Mouse (Mus musculus): ENCODE data around the gene Glod4. TPM values are rescaled to one million over a fixed set of nuclear protein-coding genes. Genes with fewer than 3 reads are reported as not detected.

The Glod4 gene
- total RNA-seq, 2 experiments from 2014 or later, result 49.2 to 55.2 TPM

DNA sequence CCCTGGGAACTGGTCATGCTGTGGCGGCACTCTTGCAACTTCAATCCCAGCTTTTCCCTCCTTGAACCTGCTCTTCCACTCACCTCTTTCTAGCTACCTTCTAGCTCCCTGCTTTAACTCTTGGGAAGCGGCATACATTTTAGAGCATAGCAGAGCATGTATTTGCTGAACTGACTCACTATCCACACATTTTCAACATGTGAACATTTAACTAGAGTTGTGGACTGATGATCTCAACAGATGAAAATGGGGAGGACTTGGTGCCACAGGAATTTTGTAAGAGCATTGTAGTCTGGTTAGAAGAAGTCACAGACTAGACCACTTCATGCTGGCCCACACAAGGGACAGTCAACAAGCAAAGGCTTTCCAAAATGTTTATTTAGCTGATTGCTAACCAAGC lies 85.2 kb downstream of the Glod4 start:
- DNase-seq (ENCODE audit: low spot score in 2 of 2), result no peak

DNA sequence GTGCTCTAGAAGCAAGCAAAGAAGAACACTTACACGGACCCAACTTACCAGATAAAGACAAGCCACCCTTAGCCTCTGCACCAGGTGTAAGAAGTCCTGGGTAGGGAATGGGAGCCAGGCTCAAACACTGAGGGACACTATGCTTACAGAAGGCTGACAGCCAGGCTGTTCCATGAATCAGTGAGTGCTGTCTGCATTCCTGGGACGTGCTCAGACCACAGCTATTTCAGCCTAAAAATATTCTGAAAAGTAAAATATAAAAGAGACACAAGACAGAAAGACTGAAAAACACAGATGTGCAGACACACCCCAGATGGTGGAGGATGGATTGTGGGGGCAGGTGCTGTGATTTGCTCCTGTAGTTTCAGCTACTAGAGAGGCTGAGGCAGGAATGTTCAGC lies 88.7 kb downstream of the Glod4 start:
- intact Hi-C loops (cut with DNase I), result no loop called here
- DNase-seq (ENCODE audit: low spot score in 2 of 2), result no peak

More for the DNA sequence above, 85.2 kb downstream of the Glod4 start:
- intact Hi-C loops (cut with DNase I), result no loop called here

DNA sequence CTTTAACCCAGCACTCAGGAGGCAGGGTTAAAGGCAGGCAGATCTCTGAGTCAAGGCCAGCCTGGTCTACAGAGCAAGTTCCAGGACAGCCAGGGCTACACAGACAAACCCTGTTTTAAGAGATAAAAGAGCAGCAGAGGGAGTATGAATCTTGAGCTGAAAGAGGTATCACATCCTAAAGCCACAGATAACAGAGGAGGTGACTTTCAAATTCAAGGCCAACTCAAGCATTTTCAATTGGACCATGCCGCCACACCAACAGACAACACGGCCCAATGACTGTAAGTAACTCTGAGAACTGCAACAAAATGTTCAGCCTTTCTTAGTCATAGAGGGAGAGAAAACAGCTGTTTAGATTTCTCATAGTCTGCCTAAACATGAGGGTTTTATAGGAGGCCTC lies 89.3 kb downstream of the Glod4 start:
- intact Hi-C loops (cut with DNase I), result no loop called here
- DNase-seq (ENCODE audit: low spot score in 2 of 2), result no peak

DNA sequence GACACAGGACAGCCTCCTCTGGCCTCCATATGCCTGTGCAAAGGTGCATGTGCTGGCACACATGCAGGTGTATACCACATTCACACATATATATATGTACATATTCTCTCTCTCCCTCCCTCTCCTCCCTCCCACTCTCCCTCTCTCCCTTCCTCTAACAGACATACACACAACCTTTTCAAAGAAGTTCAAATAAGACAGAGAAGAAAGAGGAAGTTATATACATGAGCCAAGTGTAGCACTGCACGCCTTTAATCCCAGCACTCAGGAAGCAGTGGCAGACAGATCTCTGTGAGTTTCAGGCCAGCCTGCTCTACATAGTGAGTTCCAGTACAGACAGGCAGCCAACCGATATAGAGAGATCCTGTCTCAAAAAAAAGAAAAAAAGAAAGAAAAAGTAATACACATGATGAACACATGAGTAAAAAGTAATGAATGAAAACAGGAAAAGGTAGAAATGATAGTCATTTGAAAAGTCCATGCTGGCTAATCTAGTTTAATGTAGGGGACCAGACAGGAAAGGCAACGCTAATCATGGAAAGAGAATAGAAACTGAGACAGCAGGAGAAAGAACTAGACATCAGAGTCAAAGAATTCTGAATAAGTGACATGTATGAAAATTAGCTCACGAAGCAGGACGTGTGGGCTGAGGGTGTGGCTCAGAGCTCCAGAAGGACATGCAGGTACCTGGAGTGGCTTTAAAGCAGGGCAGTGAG lies 90.1 kb downstream of the Glod4 start:
- DNase-seq (ENCODE audit: low spot score in 2 of 2), result no peak
- intact Hi-C loops (cut with DNase I), result no loop called here

- intact Hi-C loops (cut with DNase I), result no loop called here
- DNase-seq (ENCODE audit: low spot score in 2 of 2), result no peak
Measured at GRCm38 (mm10) chr11:76150980-76151379, 92.5 kb downstream of the Glod4 start.

- DNase-seq (ENCODE audit: low spot score in 2 of 2), result peak; percentile 23 to 52
- intact Hi-C loops (cut with DNase I), result no loop called here
Measured at GRCm38 (mm10) chr11:76148055-76149008, 95.2 kb downstream of the Glod4 start.

DNA sequence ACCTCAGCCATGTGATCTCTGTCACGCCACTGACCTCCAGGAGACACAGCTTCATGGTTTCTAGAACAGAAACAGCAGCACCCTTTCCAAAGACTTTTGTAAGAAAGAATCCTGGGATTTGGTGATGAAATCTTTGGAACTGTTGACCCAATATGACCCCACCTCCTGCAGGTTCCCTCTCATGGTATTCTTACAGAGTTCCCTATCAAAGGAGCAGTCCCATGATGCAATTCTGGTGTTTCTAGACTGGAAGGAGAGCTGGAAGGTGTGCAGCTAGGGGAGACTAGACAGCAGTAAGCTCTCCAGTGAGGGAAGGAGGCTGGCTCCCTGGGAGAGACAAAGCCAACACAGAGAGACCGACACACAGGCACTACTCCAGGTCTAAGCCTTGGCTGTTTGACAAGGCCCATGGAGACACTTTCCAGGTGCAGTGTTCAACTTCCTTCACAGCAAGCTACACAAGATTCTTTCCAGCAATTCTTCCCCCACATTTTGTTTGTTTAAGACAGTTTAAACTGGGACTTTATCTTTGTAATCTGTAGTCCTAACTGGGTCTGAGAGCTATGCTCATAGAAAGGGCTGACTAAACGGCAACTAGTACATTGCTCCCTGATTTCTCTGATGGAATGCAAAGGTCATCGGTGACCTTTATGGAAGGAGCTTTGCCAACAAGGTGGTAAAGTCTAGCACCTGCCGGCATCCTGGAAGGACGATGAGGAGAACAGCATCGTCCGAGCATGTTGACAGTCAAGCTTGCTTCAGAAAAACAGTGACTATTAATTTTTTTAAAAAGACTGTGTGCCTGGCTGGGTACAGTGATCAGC lies 97.1 kb downstream of the Glod4 start:
- DNase-seq (ENCODE audit: low spot score in 2 of 2), result no peak
- intact Hi-C loops (cut with DNase I), result no loop called here

GRCm38 (mm10) chr11:76145169-76145568 lies 98.4 kb downstream of the Glod4 start:
- intact Hi-C loops (cut with DNase I), result no loop called here
- DNase-seq (ENCODE audit: low spot score in 2 of 2), result no peak

DNA sequence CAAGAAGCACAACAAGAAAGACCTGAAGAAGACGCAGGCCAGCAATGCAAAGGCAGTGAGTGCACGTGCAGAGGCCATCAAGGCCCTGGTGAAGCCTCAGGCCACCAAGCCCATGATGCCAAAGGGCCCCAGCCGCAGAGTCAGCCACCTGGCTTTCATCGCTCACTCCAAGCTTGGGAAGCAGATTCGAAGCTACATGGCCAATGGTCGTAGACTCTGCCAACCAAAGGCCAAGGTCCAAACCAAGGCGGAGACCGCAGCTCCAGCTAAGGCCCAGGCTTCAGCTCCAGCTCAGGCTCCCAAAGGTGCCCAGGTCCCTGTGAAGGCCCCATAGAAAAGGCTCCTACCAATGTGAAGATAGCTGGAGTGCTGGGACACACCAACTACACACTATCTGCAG lies 99.1 kb downstream of the Glod4 start:
- DNase-seq (ENCODE audit: low spot score in 2 of 2), result no peak
- intact Hi-C loops (cut with DNase I), result no loop called here

GRCm38 (mm10) chr11:76137996-76138395 lies 105.5 kb downstream of the Glod4 start:
- no peak for DNase-seq (ENCODE audit: low spot score in 2 of 2)
- intact Hi-C loops (cut with DNase I), result no loop called here

DNA sequence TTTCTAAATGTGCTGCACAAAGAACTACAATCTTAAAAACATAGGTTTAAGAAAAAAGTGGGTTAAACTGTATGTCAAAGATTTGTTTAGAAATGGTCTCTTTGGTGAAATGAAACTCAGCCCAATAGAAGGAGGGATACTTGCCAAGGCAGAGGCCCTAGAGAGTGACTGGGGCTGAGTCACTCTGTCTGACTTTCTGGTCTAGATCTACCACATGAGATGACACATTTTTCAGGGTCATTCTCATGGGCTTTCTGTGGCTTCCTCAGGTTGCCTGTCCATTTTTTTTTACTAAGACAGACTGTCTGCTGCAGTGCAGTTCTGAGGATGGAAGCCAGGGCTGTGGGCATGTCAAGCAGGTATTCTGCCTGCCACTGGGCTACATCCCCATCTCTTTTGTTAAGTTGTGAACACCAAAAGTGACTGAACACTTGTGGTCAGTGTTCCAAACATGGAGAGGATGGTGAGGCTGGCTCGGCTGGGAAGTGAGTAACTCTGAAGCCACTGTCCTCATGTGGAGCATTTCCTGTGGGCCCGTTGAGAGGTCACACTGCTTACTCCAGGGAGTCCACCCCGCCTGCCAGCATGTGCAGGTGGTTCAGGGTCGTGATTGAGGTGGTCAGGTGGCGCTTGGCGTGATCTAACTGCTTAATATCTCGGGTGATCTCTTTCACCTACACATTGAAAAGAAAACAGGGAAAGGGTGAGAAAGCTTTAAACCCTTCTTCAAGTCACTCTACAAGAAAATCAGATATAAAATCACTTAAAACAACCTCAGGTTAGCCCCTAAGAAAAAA lies 107.7 kb downstream of the Glod4 start:
- no peak for DNase-seq (ENCODE audit: low spot score in 2 of 2)
- intact Hi-C loops (cut with DNase I), result no loop called here

- intact Hi-C loops (cut with DNase I), result no loop called here
- no peak for DNase-seq (ENCODE audit: low spot score in 2 of 2)
Measured at GRCm38 (mm10) chr11:76130859-76131258, 112.7 kb downstream of the Glod4 start.

- no peak for DNase-seq (ENCODE audit: low spot score in 2 of 2)
- intact Hi-C loops (cut with DNase I), result no loop called here
Measured at GRCm38 (mm10) chr11:76125386-76125785, 118.1 kb downstream of the Glod4 start.

- intact Hi-C loops (cut with DNase I), result no loop called here
- no peak for DNase-seq (ENCODE audit: low spot score in 2 of 2)
Measured at GRCm38 (mm10) chr11:76123517-76123916, 120.0 kb downstream of the Glod4 start.

DNA sequence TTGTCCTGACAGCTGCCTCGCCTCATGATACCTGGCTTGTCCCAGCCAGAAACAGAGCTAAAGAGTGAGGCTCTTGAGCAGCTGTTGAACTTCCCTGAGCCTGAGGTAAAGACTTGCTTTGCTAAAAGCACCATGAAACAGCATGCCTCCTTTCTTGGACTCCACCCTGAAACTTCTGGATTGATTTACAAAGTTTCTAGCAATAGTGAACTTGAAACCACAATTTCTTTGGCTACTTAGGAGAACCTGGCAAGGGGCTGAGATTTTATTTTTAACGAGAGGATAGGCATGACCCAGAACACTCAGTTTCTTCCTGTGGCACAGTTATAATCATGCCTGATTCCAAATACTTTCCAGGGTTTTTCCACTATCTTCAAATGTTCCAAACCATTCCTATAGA lies 121.0 kb downstream of the Glod4 start:
- intact Hi-C loops (cut with DNase I), result no loop called here
- DNase-seq (ENCODE audit: low spot score in 2 of 2), result no peak

- intact Hi-C loops (cut with DNase I), result no loop called here
Measured at GRCm38 (mm10) chr11:76121086-76121485, 122.4 kb downstream of the Glod4 start.

GRCm38 (mm10) chr11:76120407-76120901 lies 123.1 kb downstream of the Glod4 start:
- intact Hi-C loops (cut with DNase I), result no loop called here
- peak; percentile 15 to 20 for DNase-seq (ENCODE audit: low spot score in 2 of 2)

More at GRCm38 (mm10) chr11:76121086-76121485, 122.4 kb downstream of the Glod4 start:
- DNase-seq (ENCODE audit: low spot score in 2 of 2), result no peak

DNA sequence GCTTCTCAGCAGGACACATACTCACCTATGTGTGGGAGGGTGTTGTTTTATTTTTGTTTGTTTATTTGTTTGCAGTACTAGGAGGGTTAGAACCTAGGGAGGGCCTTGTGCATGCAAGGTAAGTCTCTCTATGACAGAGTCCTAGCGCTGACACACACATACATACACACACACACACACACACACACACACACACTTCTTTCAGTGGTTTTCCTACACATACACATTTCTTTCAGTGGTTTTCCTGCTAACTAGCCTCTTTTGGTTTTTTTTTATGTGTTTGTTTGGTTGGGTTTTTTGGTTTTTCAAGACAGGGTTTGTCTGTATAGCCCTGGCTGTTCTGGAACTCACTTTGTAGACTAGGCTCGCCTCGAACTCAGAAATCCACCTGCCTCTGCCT lies 133.1 kb downstream of the Glod4 start:
- no peak for DNase-seq (ENCODE audit: low spot score in 2 of 2)
- intact Hi-C loops (cut with DNase I), result no loop called here
